Mouse (Mus musculus) midbrain, postnatal 0 days (tissue): ENCODE data around the gene Stk38l. TPM values are rescaled to one million over a fixed set of nuclear protein-coding genes. Genes with fewer than 3 reads are reported as not detected.

Experiments used
- ATAC-seq: fragments of 200-750 bp; cut with Nextera tagmentation; 2 replicates; pipeline ENCODE4 v1.8.0; 2017; ENCODE audit warnings: moderate number of reproducible peaks, mild to moderate bottlenecking, moderate TSS enrichment, moderate library complexity; ENCODE audit not compliant: low FRiP score
- DNase-seq: peaks from one replicate; pipeline ENCODE4 v3.0.0-alpha.2; 2015; ENCODE audit warnings: low spot score
- H3K27ac ChIP-seq: fragments of 300-500 bp; sonication (generic); 2 replicates; pipeline ENCODE4 v1.5.1; 2014; ENCODE audit warnings: low read depth, mild to moderate bottlenecking, low read length, mixed read lengths
- H3K27me3 ChIP-seq: fragments of 300-500 bp; sonication (generic); 2 replicates; pipeline ENCODE4 v1.6.1; 2014; ENCODE audit warnings: low read length, control low read depth, mixed read lengths; ENCODE audit not compliant: insufficient read depth
- H3K36me3 ChIP-seq: fragments of 300-500 bp; sonication (generic); 2 replicates; pipeline ENCODE4 v1.6.1; 2014; ENCODE audit warnings: low read length, control low read depth, mixed read lengths; ENCODE audit not compliant: insufficient read depth
- H3K4me1 ChIP-seq: fragments of 300-500 bp; sonication (generic); 2 replicates; pipeline ENCODE4 v1.6.1; 2014; ENCODE audit warnings: mild to moderate bottlenecking, control low read depth, antibody characterized with exemption, low read length, mixed read lengths; ENCODE audit not compliant: insufficient read depth
- H3K4me2 ChIP-seq: fragments of 300-500 bp; sonication (generic); 2 replicates; pipeline ENCODE4 v1.6.1; 2014; ENCODE audit warnings: low read depth, mild to moderate bottlenecking, low read length, mixed read lengths; ENCODE audit not compliant: poor library complexity, severe bottlenecking
- H3K4me3 ChIP-seq: fragments of 300-500 bp; sonication (generic); 2 replicates; pipeline ENCODE4 v1.5.1; 2014; ENCODE audit warnings: low read depth, mild to moderate bottlenecking, low read length, moderate library complexity
- H3K9ac ChIP-seq: fragments of 300-500 bp; sonication (generic); replicated peaks from 2 replicates; pipeline ENCODE4 v1.6.1; 2014; ENCODE audit warnings: mild to moderate bottlenecking, low read length, moderate library complexity, mixed read lengths; ENCODE audit not compliant: poor library complexity, severe bottlenecking
- H3K9me3 ChIP-seq: fragments of 300-500 bp; sonication (generic); 2 replicates; pipeline ENCODE4 v1.6.1; 2016; ENCODE audit warnings: low read length, control low read depth
- CTCF ChIP-seq: IDR thresholded peaks from 2 replicates; pipeline ENCODE4 v1.5.1; 2016; ENCODE audit warnings: antibody characterized with exemption, mild to moderate bottlenecking
- WGBS: fragments of 180-500 bp; shearing (Covaris S2); extraction: QIAGEN DNeasy Blood & Tissue Kit; methylation state at CpG from one replicate; pipeline ENCODE4 v1.1.7; 2014; 5-methylcytosine and 5-hydroxymethylcytosine counted together
- polyA plus RNA-seq: library from polyadenylated mRNA; unstranded; fragments of >200 nt; fragmentation: Nextera tagmentation; extraction: Ambion mirVana; gene quantifications from 2 replicates; pipeline ENCODE4 v1.2.1, GENCODE M21; 2015
- total RNA-seq: library from RNA; depleted of rRNA; stranded (reverse); fragments of >200 nt; gene quantifications from 2 replicates; pipeline ENCODE4 v1.2.3, GENCODE M21; 2014

Gene Stk38l
- total and polyA plus RNA-seq, 2 experiments from 2014 or later, result 6.6 to 12.4 TPM

DNA sequence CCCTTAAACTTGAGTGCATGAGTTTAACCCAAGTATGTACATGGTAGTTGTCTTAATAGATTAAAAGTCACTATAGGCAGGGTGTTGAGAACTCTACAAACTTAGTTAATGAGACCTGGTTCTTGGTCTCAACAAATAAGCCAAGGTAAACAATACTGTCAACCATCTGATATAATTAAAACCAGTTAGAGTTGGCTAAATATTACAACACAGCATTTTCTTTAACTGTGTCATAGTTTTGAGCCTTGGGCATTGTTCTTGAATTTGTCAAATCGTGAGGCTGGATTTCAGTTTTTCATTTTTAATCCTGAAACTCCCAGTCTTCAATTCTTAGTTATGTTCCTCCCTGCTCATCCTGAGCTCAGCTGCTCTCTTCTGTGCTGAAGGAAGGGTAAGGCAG, 6.2 kb downstream of the Stk38l start:
- no peak for TF ChIP-seq CTCF
- H3K4me1 ChIP-seq, result peaks cover 7% of the 10 kb centered on the region; the same call in 1 of the 2 replicates
- WGBS, result 71% methylated on average over 1 of the region's 1 CpGs
- H3K9me3 ChIP-seq, result no peaks in the 10 kb centered on the region
- no peak overlapping the region for H3K27ac ChIP-seq
- no peak for ATAC-seq
- H3K36me3 ChIP-seq, result no peaks in the 10 kb centered on the region
- no peaks in the 10 kb centered on the region for H3K27me3 ChIP-seq
- no peak for DNase-seq
- H3K4me2 ChIP-seq, result no peak overlapping the region
- H3K4me3 ChIP-seq, result no peak overlapping the region
- H3K9ac ChIP-seq, result no peak overlapping the region

DNA sequence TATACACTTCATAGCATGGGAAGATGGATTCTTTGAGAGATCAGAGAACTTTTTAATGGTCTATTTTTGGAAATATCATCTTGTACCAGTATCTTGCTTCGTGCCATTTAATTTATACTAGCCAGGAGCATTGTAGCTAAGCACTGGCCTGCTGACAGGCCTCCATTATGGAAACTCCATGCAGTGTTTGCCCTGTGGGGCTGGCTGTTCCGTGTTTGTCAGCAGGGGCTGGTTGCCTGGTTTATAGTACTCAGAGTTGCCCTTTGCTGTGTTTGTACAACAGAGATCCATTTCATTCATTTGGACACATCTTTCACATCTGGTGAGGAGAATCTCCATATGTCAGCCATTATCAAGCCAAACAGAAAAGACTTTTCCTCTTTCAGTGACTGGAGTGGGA, 6.9 kb downstream of the Stk38l start:
- H3K27ac ChIP-seq, result no peak overlapping the region
- 31% methylated on average over 2 of the region's 2 CpGs for WGBS

DNA sequence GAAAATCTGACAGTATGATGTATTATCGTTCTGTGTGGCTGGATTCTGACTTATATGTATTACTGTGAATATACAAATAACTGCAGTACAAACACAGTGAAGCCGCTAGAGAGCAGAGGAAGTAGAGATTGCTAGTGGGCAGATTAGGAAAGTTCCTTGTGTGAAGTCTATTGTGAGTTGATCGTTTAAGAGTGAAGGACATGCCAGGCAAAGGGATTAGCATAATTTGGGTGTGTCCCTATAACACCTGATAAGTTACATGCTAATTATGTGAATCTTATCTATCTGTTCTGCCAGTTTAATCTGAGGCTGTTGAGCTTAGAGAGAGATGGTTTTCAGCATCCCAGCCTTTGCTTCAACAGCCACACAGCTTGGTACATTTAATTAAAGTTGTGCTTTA, 7.4 kb downstream of the Stk38l start:
- no peak for ATAC-seq

More for the DNA sequence above, 6.9 kb downstream of the Stk38l start:
- Histone ChIP-seq H3K9ac (no peak overlapping the region), H3K9me3 (no peaks in the 10 kb centered on the region), H3K36me3 (no peaks in the 10 kb centered on the region), H3K4me3 (no peak overlapping the region), H3K4me2 (no peak overlapping the region), H3K27me3 (no peaks in the 10 kb centered on the region), H3K4me1 (peaks cover 7% of the 10 kb centered on the region; the same call in 1 of the 2 replicates)
- no peak for DNase-seq
- TF ChIP-seq CTCF, result no peak
- no peak for ATAC-seq

DNA sequence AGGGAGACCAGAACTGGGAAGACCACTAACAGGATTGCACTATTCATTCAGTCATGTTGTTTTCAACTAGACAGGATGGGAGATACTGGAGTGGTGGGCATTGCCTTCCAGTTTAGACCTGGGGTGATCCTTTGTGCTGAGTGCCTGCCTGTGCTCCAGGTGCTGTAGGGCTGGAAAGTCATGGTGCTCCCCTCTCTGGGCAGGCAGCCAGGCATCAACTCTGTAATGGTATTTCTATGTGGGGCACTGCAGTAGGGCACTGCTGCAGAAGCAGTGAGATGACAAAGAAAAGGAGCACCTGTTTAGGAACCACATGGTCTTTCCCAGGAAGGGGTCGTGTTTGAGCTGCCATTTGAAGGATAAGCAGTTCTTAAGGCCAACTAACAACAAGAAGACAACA, 7.9 kb downstream of the Stk38l start:
- no peak overlapping the region for H3K4me3 ChIP-seq
- no peak overlapping the region for H3K9ac ChIP-seq
- H3K36me3 ChIP-seq, result no peaks in the 10 kb centered on the region
- no peaks in the 10 kb centered on the region for H3K9me3 ChIP-seq
- H3K27ac ChIP-seq, result no peak overlapping the region
- ATAC-seq (no peak), DNase-seq (no peak)
- no peaks in the 10 kb centered on the region for H3K27me3 ChIP-seq
- no peak overlapping the region for H3K4me2 ChIP-seq
- no peak for TF ChIP-seq CTCF
- H3K4me1 ChIP-seq, result peaks cover 4% of the 10 kb centered on the region; the same call in 1 of the 2 replicates
- WGBS, result 52% methylated on average over 1 of the region's 1 CpGs

More for the DNA sequence above, 7.4 kb downstream of the Stk38l start:
- no peak for TF ChIP-seq CTCF
- 46% methylated on average over 3 of the region's 3 CpGs for WGBS
- H3K4me3 ChIP-seq, result no peak overlapping the region
- DNase-seq, result no peak
- H3K9ac ChIP-seq, result no peak overlapping the region
- H3K4me1 ChIP-seq, result peaks cover 5% of the 10 kb centered on the region; the same call in 1 of the 2 replicates
- no peaks in the 10 kb centered on the region for H3K27me3 ChIP-seq
- no peaks in the 10 kb centered on the region for H3K9me3 ChIP-seq
- H3K36me3 ChIP-seq, result no peaks in the 10 kb centered on the region
- H3K4me2 ChIP-seq, result no peak overlapping the region
- no peak overlapping the region for H3K27ac ChIP-seq

DNA sequence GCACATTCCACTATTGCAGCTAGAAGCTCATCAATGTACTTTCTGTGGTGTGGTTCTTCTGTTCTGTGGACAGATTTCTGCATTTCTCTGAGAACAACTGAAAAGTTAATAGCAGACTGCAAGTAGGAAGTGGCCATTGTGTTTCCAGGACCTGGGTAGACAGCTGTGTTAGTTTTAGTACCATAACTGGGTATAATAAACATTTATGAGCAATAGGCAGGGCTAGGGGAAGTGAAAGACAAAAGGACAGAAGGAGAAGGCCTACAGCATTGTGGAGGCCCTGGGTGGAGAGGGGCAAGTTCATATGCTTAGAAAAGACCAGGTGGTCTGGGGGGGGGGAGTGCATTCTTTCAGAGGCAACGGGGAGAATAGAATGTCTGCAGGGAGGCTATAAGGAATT, 8.8 kb downstream of the Stk38l start:
- Histone ChIP-seq H3K9ac (no peak overlapping the region), H3K4me2 (no peak overlapping the region), H3K36me3 (no peaks in the 10 kb centered on the region), H3K27ac (no peak overlapping the region), H3K4me1 (peaks cover 4% of the 10 kb centered on the region; the same call in 1 of the 2 replicates), H3K9me3 (no peaks in the 10 kb centered on the region), H3K27me3 (no peaks in the 10 kb centered on the region), H3K4me3 (no peak overlapping the region)
- DNase-seq (no peak), ATAC-seq (no peak)
- WGBS, result 87% methylated on average over 1 of the region's 1 CpGs
- TF ChIP-seq CTCF, result no peak

DNA sequence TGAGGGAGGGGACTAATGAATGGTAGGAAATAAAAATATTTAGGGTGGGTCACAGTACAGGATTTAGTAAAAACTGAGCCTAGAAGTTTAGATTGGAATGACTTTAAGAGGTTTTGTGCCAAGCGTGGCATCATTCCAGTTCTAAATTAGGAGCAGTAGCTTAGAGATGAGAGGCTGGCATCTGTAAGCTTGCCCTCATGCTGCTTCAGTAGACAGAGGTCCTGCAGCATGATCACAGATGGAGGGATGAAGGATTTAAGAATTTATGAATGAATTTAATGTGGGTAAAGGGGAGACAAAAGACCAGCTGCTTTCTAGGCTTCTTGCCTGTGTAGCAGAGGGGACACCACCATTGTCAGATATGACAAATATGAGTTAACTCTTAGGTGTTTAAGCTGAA, 14.1 kb downstream of the Stk38l start:
- peak; percentile 71 for DNase-seq
- TF ChIP-seq CTCF, result no peak
- Histone ChIP-seq H3K27me3 (no peaks in the 10 kb centered on the region), H3K4me3 (no peak overlapping the region), H3K27ac (no peak overlapping the region), H3K4me1 (no peaks in the 10 kb centered on the region), H3K9me3 (no peaks in the 10 kb centered on the region), H3K4me2 (no peak overlapping the region), H3K9ac (no peak overlapping the region), H3K36me3 (no peaks in the 10 kb centered on the region)
- WGBS, result 68% methylated on average over 1 of the region's 1 CpGs
- no peak for ATAC-seq
